Mouse (Mus musculus): ENCODE data around the gene Gadl1. TPM values are rescaled to one million over a fixed set of nuclear protein-coding genes. Genes with fewer than 3 reads are reported as not detected.

Gadl1 gene
- polyA plus RNA-seq, 1 experiment from 2014 or later: 0.22 TPM

DNA sequence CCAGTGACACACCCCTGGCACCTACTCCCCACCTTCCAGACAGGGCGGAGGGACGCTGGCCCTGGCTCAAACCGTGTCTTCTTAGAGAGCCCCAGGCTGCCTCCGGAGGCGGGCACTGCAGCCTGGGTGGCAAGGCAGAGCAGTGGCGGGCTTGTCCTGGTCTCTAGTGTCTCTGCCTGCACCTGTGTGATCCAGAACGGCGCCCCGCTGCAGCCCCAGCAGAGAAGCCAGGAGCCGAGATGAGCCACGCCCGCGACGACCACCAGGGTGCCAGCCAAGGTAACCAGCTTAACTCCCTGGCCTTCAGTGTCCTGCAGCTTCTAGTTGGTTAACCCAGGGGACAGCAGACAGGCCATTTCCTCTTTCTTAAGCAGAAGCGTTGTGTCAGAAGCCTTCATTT is 930 bp upstream of the Gadl1 start:
- H3K9ac ChIP-seq: no peak overlapping the region
- no peak overlapping the region for H3K4me3 ChIP-seq
- no peaks in the 10 kb centered on the region for H3K27me3 ChIP-seq
- H3K4me2 ChIP-seq: peak overlapping the region; percentile 22; the same call in 1 of the 2 replicates
- H3K36me3 ChIP-seq: no peaks in the 10 kb centered on the region
- no peaks in the 10 kb centered on the region for H3K9me3 ChIP-seq
- H3K4me1 ChIP-seq (replicated peaks): peaks cover 4% of the 10 kb centered on the region; the same call in 1 of the 2 replicates
- no peak overlapping the region for H3K27ac ChIP-seq (replicated peaks)
- WGBS: 15% methylated on average over 15 of the region's 15 CpGs
- no peak for ATAC-seq (ENCODE audit: low FRiP score, low read depth)

DNA sequence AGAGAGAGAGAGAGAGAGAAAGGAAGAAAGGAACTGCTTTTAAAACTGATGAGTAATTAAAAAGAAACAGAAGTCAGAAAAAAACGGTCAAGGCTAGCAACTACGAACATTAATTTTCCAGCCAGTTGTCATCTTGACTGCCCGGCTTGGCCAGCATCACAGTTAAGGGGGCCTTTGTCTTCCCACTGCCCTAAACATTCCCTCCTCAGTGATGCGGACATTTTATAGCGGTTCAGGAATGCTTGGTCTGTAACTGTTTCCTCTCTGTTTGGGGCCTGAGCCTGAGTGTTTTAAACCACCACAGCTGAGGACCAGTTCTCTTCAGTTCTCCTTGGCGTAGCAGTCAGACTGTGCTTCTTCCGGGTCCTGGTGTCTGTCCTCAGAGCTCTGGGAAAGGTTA is 4.8 kb downstream of the Gadl1 start:
- Histone ChIP-seq H3K4me2 (no peak overlapping the region), H3K27me3 (no peaks in the 10 kb centered on the region), H3K4me1 (replicated peaks) (peaks cover 7% of the 10 kb centered on the region; the same call in 1 of the 2 replicates), H3K4me3 (no peak overlapping the region), H3K36me3 (no peaks in the 10 kb centered on the region), H3K9me3 (no peaks in the 10 kb centered on the region), H3K27ac (replicated peaks) (no peak overlapping the region), H3K9ac (no peak overlapping the region)
- ATAC-seq (ENCODE audit: low FRiP score, low read depth): no peak
- 62% methylated on average over 7 of the region's 7 CpGs for WGBS

DNA sequence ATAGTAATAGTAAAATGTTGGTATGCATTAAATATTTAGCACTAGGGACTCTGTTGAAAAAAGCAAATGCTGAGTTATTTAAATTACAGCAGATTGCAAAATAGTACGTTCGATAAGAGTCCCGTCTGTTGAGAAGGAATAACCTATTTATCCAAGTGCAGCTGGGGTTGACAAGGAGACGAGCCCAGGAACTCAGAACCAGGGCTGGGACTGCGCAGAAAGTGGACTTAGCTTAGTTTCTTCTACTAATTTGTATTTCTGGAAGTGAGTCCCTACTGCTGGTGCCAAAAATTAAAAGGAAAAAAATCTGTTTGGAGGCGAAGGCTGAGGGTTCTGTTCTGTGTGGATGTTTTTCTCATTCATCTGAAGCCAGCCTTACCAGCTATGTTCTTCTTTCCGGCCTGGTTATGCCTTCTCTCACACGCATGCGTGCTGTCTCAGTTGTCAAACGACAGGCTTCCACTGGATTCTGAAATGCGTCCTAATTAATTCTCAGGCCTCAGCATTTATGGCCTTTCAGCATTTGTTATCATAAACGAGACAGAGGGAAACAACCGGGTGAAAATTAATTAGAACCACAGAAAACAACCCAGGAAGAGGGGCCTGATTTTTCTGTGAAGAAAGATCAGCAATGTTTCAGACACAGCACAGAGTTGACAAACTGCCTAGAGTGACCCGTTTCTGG is 6.5 kb downstream of the Gadl1 start:
- Histone ChIP-seq H3K9ac (no peak overlapping the region), H3K27me3 (no peaks in the 10 kb centered on the region), H3K27ac (replicated peaks) (peak overlapping the region; percentile 20; the same call in 1 of the 2 replicates), H3K4me2 (no peak overlapping the region), H3K4me1 (replicated peaks) (peaks cover 7% of the 10 kb centered on the region; the same call in 1 of the 2 replicates), H3K9me3 (no peaks in the 10 kb centered on the region), H3K36me3 (no peaks in the 10 kb centered on the region), H3K4me3 (no peak overlapping the region)
- ATAC-seq (ENCODE audit: low FRiP score, low read depth): no peak
- 57% methylated on average over 14 of the region's 14 CpGs for WGBS

DNA sequence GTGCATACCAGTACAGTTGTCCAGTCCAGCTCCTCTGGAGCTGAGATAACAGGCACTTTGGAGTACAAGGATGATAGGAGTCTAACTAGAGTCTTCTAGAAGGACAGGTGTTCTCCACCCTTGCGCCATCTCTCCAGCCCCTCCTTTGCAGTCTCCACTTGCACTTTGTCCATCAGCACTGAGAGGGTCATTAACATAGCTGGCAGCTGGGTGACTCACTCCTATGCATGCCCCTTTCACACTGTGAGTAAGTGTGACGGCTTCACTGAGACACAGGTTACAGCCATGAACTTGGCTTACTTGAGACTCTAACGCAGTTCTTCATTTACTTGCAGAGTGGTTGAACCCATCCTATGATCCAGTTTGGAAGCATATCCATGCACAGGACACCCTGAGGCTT is 10.5 kb downstream of the Gadl1 start:
- no peak overlapping the region for H3K9ac ChIP-seq
- peaks cover 7% of the 10 kb centered on the region; the same call in 1 of the 2 replicates for H3K4me1 ChIP-seq (replicated peaks)
- H3K9me3 ChIP-seq: no peaks in the 10 kb centered on the region
- WGBS: 89% methylated on average over 3 of the region's 3 CpGs
- no peak overlapping the region for H3K4me2 ChIP-seq
- H3K36me3 ChIP-seq: no peaks in the 10 kb centered on the region
- no peak overlapping the region for H3K4me3 ChIP-seq
- H3K27me3 ChIP-seq: no peaks in the 10 kb centered on the region
- no peak overlapping the region for H3K27ac ChIP-seq (replicated peaks)
- no peak for ATAC-seq (ENCODE audit: low FRiP score, low read depth)

DNA sequence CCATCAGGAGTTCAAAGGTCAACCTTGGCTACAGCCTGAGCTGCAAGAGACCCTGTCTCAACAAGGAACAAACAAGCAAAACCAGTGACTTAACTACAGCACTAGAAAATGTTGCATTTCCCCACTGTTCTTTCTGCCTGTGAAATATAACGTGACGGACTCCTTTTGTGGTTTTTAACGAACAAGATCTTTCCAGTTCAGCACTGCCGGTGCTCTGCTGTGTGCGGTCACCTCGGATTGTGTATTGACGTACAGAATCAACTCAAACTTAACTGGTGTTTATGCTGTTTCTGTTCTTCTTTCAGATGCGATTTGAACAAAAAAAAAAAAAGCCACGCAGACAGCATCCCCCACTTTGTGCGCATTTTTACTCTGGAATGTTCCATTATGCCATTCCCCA is 13.4 kb downstream of the Gadl1 start:
- Histone ChIP-seq H3K4me3 (no peak overlapping the region), H3K27ac (replicated peaks) (no peak overlapping the region), H3K9ac (no peak overlapping the region), H3K4me2 (no peak overlapping the region), H3K9me3 (no peaks in the 10 kb centered on the region), H3K36me3 (no peaks in the 10 kb centered on the region), H3K27me3 (no peaks in the 10 kb centered on the region), H3K4me1 (replicated peaks) (no peaks in the 10 kb centered on the region)
- no peak for ATAC-seq (ENCODE audit: low FRiP score, low read depth)
- 72% methylated on average over 10 of the region's 10 CpGs for WGBS

DNA sequence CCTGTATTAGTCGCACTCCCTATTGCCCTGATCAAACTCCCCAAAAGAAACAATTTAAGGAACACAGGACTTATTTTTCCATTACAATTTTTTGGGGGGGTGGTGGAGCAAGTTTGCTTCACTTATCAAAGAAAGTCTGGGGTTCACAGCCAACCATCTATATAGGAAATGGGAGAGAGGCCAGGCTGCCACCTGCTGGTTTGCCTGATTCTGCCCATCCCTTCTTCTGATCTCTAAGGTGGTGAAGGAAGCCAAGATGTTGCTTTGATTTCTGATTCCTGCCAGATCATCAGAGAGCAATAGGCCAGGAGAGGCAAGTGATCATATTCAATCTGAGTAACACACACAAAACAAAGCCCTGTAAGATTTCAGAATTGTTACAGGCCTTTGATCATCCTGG is 14.8 kb downstream of the Gadl1 start:
- no peaks in the 10 kb centered on the region for H3K9me3 ChIP-seq
- WGBS: 100% methylated on average over 1 of the region's 1 CpGs

DNA sequence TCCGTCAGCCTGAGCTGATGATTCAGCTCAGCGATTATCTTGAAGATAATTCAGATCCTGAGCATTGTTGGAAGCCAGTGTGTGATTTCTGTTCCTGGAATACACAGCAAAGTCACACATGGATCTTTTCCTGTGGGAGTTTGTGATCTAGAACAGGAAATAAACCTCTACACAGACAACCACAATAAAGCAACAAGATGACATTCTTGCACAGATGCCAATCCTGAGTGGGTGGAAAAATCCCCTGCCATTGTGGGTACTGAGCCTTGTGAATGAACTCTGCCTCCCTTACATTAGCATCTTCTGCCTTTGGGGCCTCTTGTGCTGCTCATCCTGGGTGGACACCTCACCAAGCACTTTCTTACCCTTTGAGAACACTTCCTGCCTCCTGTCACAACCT is 22.5 kb downstream of the Gadl1 start:
- Histone ChIP-seq H3K9ac (no peak overlapping the region), H3K4me1 (replicated peaks) (peaks cover 10% of the 10 kb centered on the region), H3K4me2 (no peak overlapping the region), H3K36me3 (no peaks in the 10 kb centered on the region), H3K4me3 (no peak overlapping the region), H3K27me3 (no peaks in the 10 kb centered on the region), H3K9me3 (no peaks in the 10 kb centered on the region), H3K27ac (replicated peaks) (no peak overlapping the region)
- 84% methylated on average over 2 of the region's 2 CpGs for WGBS
- ATAC-seq (ENCODE audit: low FRiP score, low read depth): no peak

More for the DNA sequence above, 14.8 kb downstream of the Gadl1 start:
- H3K27me3 ChIP-seq: no peaks in the 10 kb centered on the region
- no peak overlapping the region for H3K27ac ChIP-seq (replicated peaks)
- H3K4me1 ChIP-seq (replicated peaks): no peaks in the 10 kb centered on the region
- ATAC-seq (ENCODE audit: low FRiP score, low read depth): no peak
- no peak overlapping the region for H3K9ac ChIP-seq
- no peaks in the 10 kb centered on the region for H3K36me3 ChIP-seq
- H3K4me3 ChIP-seq: no peak overlapping the region
- H3K4me2 ChIP-seq: no peak overlapping the region

DNA sequence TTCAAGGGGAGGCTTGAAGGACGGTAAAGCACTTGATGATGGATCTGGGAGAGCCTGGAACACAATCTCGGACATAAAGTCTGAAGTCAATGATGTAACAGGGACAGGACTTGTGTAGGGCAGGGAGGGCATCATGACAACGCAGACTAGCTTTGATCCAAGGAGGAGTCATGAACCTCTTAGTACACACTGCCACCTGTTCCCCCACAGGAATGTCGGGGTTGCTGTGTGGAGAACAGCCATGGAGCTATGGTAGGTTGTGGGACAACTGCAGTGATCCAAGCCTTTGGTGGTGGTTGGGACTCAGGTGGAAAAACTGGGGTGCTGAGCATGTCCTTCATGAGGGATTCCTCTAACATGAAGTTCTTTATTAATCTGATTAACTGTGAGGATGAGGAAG is 23.5 kb downstream of the Gadl1 start:
- no peak overlapping the region for H3K4me2 ChIP-seq
- no peaks in the 10 kb centered on the region for H3K27me3 ChIP-seq
- H3K4me1 ChIP-seq (replicated peaks): peaks cover 10% of the 10 kb centered on the region
- 93% methylated on average over 4 of the region's 4 CpGs for WGBS
- no peak overlapping the region for H3K9ac ChIP-seq
- H3K36me3 ChIP-seq: no peaks in the 10 kb centered on the region
- peak overlapping the region; percentile 33; the same call in 1 of the 2 replicates for H3K27ac ChIP-seq (replicated peaks)
- H3K4me3 ChIP-seq: no peak overlapping the region
- no peaks in the 10 kb centered on the region for H3K9me3 ChIP-seq
- ATAC-seq (ENCODE audit: low FRiP score, low read depth): no peak

DNA sequence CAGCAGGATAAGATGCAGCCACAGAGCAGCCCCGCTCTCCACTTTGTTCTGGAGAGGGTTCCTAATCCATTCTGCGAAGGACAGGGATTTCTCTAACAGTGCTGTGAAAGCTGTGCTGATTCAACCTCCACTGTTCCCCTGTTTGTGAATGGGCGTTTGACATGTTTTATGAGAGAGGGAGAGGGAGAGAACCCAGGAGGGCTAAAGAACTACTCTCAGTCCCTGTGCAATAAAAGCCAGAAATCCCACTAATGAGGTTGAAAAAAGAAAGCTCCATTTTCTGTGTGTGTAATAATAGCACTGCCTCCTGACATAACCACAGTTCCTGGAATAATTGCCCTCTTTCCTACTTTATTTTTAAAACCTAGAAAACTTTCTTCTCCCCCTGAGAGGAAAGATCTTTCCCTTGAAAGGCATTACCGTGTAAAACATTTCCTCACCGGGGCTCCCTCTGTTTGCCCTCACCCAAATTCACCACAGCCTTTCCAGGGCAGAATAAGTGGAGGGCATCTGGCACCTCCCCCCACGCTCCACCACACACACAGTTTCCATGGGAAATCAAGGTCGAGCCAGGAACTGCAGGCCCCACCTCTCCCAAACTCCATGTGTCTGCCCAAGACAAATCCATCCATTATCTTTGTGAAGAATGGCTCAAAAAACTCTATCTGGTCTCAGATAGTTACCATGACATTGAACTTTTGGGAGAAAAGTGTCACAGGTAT is 24.1 kb downstream of the Gadl1 start:
- H3K27ac ChIP-seq (replicated peaks): peak overlapping the region; percentile 33; the same call in 1 of the 2 replicates
- WGBS: 46% methylated on average over 7 of the region's 7 CpGs
- H3K4me3 ChIP-seq: no peak overlapping the region
- no peaks in the 10 kb centered on the region for H3K27me3 ChIP-seq
- H3K9ac ChIP-seq: no peak overlapping the region
- H3K36me3 ChIP-seq: no peaks in the 10 kb centered on the region
- no peak overlapping the region for H3K4me2 ChIP-seq
- peaks cover 10% of the 10 kb centered on the region for H3K4me1 ChIP-seq (replicated peaks)
- H3K9me3 ChIP-seq: no peaks in the 10 kb centered on the region
- no peak for ATAC-seq (ENCODE audit: low FRiP score, low read depth)

DNA sequence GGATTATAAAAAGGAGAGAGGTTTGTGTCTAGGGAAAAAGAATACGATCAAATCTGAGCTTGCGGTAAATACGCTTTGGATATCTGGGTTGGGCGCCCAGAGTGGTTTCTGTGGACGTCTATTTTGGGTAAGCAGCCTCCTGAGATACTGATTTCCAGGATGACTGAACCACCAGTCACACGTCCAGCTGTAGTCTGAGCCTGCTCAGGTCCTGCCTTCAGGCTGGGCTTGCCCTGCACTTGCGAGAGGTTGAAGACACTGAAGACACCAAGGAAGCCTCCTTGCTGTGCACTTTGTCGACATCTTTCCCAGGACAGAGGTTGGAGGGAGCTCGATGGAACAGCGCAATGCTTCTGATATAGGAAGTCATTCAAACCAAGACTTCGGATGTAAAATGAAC is 25.0 kb downstream of the Gadl1 start:
- Histone ChIP-seq H3K9me3 (no peaks in the 10 kb centered on the region), H3K4me3 (no peak overlapping the region), H3K36me3 (no peaks in the 10 kb centered on the region), H3K4me1 (replicated peaks) (peaks cover 10% of the 10 kb centered on the region), H3K27ac (replicated peaks) (no peak overlapping the region), H3K27me3 (no peaks in the 10 kb centered on the region), H3K9ac (no peak overlapping the region), H3K4me2 (no peak overlapping the region)
- ATAC-seq (ENCODE audit: low FRiP score, low read depth): no peak
- WGBS: 89% methylated on average over 11 of the region's 11 CpGs

DNA sequence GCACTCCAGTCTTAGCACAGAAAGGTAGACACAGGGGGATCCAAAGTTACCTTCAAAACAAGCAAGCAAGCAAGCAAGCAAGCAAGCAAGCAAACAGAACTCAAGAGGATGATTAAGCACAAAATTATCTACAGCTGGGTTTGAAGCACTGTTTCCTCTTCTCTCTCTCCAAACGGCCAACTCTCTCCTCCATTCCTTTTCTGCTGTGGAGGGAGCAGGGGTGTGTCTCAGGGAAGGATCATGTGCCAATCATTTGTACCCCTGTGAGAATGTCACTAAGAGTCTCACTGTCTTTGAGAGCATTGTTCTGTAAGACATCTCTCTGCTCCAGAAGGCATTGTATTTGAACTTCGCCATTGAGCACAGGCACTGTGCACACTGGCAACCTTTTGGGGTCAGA is 27.1 kb downstream of the Gadl1 start:
- WGBS: 77% methylated on average over 2 of the region's 2 CpGs
- Histone ChIP-seq H3K4me1 (replicated peaks) (peaks cover 10% of the 10 kb centered on the region), H3K27ac (replicated peaks) (no peak overlapping the region), H3K27me3 (no peaks in the 10 kb centered on the region), H3K36me3 (no peaks in the 10 kb centered on the region), H3K9ac (no peak overlapping the region), H3K9me3 (no peaks in the 10 kb centered on the region), H3K4me3 (no peak overlapping the region), H3K4me2 (no peak overlapping the region)
- no peak for ATAC-seq (ENCODE audit: low FRiP score, low read depth)

DNA sequence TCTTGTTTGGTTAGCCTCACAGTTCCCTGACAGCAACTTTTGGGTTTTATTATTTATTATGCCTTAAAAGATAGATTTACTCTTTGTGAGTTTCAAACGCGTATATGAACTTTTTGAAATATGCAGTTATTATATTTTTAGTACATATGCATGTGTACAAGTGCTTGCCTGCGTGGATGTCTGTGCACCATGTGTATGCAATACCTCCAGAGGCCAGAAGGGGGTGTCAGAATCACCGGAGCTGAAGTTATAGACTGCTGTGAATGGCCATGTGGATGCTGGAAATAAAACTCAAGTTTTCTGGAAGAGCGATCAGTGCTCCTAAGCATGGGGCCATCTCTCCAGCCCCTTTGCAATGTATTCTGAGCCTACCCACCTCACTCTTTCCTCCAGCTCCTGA is 28.7 kb downstream of the Gadl1 start:
- no peak for ATAC-seq (ENCODE audit: low FRiP score, low read depth)
- H3K4me2 ChIP-seq: no peak overlapping the region
- WGBS: 93% methylated on average over 5 of the region's 5 CpGs
- no peaks in the 10 kb centered on the region for H3K9me3 ChIP-seq
- H3K9ac ChIP-seq: no peak overlapping the region
- peaks cover 12% of the 10 kb centered on the region for H3K4me1 ChIP-seq (replicated peaks)
- H3K4me3 ChIP-seq: no peak overlapping the region
- H3K27me3 ChIP-seq: no peaks in the 10 kb centered on the region
- no peak overlapping the region for H3K27ac ChIP-seq (replicated peaks)
- no peaks in the 10 kb centered on the region for H3K36me3 ChIP-seq
